Mouse (Mus musculus) heart, postnatal 0 days (tissue): ENCODE data around the gene Cd300lg.

ENCODE experiments used
- CTCF ChIP-seq: IDR thresholded peaks from 2 replicates; pipeline ENCODE4 v1.5.1; 2016; ENCODE audit warnings: antibody characterized with exemption, control low read depth, low read depth
- EP300 ChIP-seq: IDR thresholded peaks from 2 replicates; pipeline ENCODE4 v1.6.1; 2016; ENCODE audit warnings: antibody characterized with exemption, low read depth

DNA sequence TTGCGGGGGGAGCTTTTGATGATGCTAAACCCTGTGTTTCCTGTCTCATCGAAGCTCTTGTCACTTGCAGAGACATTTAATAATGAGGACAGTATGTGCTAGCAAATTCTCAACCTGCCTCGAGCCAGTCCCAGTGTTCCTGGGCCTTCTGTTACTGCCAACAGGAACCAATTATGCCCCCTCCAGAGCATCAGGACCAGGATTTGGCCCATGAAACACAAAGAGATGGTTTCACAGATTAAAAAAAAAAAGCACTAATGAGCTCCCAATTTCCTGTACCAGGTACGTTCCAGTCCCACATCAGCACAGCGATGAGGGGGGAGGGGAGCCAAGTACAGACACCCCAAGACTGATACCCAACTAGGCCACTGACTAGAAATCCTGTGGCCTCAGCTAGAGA, 20.1 kb upstream of the Cd300lg start:
- no peak for TF ChIP-seq CTCF
- no peak for TF ChIP-seq EP300
